Mouse (Mus musculus): ENCODE results near the gene M1ap. TPM values are rescaled to one million over a fixed set of nuclear protein-coding genes. Genes with fewer than 3 reads are reported as not detected.

Gene M1ap
- total and polyA plus RNA-seq, 3 experiments: 0.31 to 0.34 TPM; not detected in 1

- Histone ChIP-seq H3K4me3 (no peak overlapping the region), H3K79me2 (replicated peaks; ENCODE audit: control insufficient read depth, insufficient read depth, low read length) (no peaks in the 10 kb centered on the region), H3K27ac (no peak overlapping the region), H3K27me3 (ENCODE audit: control insufficient read depth, insufficient read depth, low read length) (peaks cover 40% of the 10 kb centered on the region), H3K9ac (ENCODE audit: low read depth, low read length) (no peak overlapping the region), H3K4me1 (ENCODE audit: control insufficient read depth, insufficient read depth, low read length) (no peaks in the 10 kb centered on the region), H3K36me3 (ENCODE audit: control insufficient read depth, insufficient read depth, low read length) (no peaks in the 10 kb centered on the region)
- peak; percentile 45 to 67 for DNase-seq
- TF ChIP-seq CTCF (IDR thresholded peaks at IDR 0.05) (no peak), POLR2A (IDR thresholded peaks at IDR 0.05; ENCODE audit: insufficient read depth, low read depth, low read length) (no peak)
- WGBS: 2% methylated on average over 56 of the region's 58 CpGs
- intact Hi-C loops (cut with DNase I): no loop called here
These were observed 123.9 kb downstream of the M1ap start for GRCm38 (mm10) chr6:83070311-83071219.

- peaks cover 38% of the 10 kb centered on the region for H3K27me3 ChIP-seq (ENCODE audit: control insufficient read depth, insufficient read depth, low read length)
- intact Hi-C loops (cut with DNase I): no loop called here
- WGBS: 4% methylated on average over 24 of the region's 24 CpGs
- no peaks in the 10 kb centered on the region for H3K4me1 ChIP-seq (ENCODE audit: control insufficient read depth, insufficient read depth, low read length)
- H3K27ac ChIP-seq: no peak overlapping the region
- no peaks in the 10 kb centered on the region for H3K36me3 ChIP-seq (ENCODE audit: control insufficient read depth, insufficient read depth, low read length)
- TF ChIP-seq EP300 (IDR thresholded peaks at IDR 0.05; ENCODE audit: insufficient read depth, low read depth, low read length) (no peak), CTCF (IDR thresholded peaks at IDR 0.05) (no peak), POLR2A (IDR thresholded peaks at IDR 0.05; ENCODE audit: insufficient read depth, low read depth, low read length) (no peak)
- DNase-seq: peak in 1 of 2 experiments; percentile 39
- H3K79me2 ChIP-seq (replicated peaks; ENCODE audit: control insufficient read depth, insufficient read depth, low read length): no peaks in the 10 kb centered on the region
- H3K9ac ChIP-seq (ENCODE audit: low read depth, low read length): no peak overlapping the region
- H3K4me3 ChIP-seq: no peak overlapping the region
These were observed 124.5 kb downstream of the M1ap start for GRCm38 (mm10) chr6:83071220-83071619.

DNA sequence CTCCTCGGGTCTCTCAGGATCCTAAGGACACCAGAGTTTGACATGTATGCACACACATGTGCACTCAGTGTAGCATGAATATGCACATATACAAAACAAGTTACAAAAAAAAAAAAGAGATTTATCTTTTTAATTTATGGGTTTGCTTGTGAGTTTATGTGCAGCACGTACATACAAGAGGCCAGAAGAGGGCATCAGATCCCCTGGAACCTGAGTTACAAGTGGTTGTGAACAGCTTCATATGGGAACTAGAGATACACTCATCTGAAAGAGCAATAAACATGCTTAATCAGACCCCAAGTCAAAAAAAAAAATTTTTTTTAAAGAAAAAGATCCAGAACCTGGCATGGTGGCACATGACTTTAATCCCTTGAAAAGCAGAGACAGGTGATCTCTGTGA is 128.3 kb downstream of the M1ap start:
- Histone ChIP-seq H3K4me3 (no peak overlapping the region), H3K36me3 (ENCODE audit: control insufficient read depth, insufficient read depth, low read length) (no peaks in the 10 kb centered on the region), H3K9ac (ENCODE audit: low read depth, low read length) (no peak overlapping the region), H3K27me3 (ENCODE audit: control insufficient read depth, insufficient read depth, low read length) (peaks cover 21% of the 10 kb centered on the region), H3K27ac (no peak overlapping the region), H3K79me2 (replicated peaks; ENCODE audit: control insufficient read depth, insufficient read depth, low read length) (no peaks in the 10 kb centered on the region), H3K4me1 (ENCODE audit: control insufficient read depth, insufficient read depth, low read length) (peaks cover 4% of the 10 kb centered on the region)
- WGBS: 16% methylated on average over 2 of the region's 2 CpGs
- intact Hi-C loops (cut with DNase I): no loop called here
- no peak for DNase-seq
- no peak for TF ChIP-seq POLR2A (IDR thresholded peaks at IDR 0.05; ENCODE audit: insufficient read depth, low read depth, low read length)
- peak; percentile 39 for TF ChIP-seq CTCF (IDR thresholded peaks at IDR 0.05)

- TF ChIP-seq EP300 (IDR thresholded peaks at IDR 0.05; ENCODE audit: insufficient read depth, low read depth, low read length): no peak
- no peak for TF ChIP-seq POLR2A (IDR thresholded peaks at IDR 0.05; ENCODE audit: insufficient read depth, low read depth, low read length)
- no peak for TF ChIP-seq CTCF (IDR thresholded peaks at IDR 0.05)
- H3K4me3 ChIP-seq: peak within 1 kb of the TSS; percentile 98
- H3K27me3 ChIP-seq (ENCODE audit: control insufficient read depth, insufficient read depth, low read length): no peaks in the 10 kb centered on the region; the same call in 1 of the 2 replicates
- H3K36me3 ChIP-seq (ENCODE audit: control insufficient read depth, insufficient read depth, low read length): no peaks in the 10 kb centered on the region
- peaks cover 4% of the 10 kb centered on the region for H3K4me1 ChIP-seq (ENCODE audit: control insufficient read depth, insufficient read depth, low read length)
- no peaks in the 10 kb centered on the region for H3K79me2 ChIP-seq (replicated peaks; ENCODE audit: control insufficient read depth, insufficient read depth, low read length)
- peak within 1 kb of the TSS; percentile 91 for H3K9ac ChIP-seq (ENCODE audit: low read depth, low read length)
- under 1% methylated on average over 54 of the region's 54 CpGs for WGBS
- intact Hi-C loops (cut with DNase I): loop anchor here (1.0 kb wide), 2 partner anchors 23 to 81 kb away; partner anchors contain the start of gene Aup1
- H3K27ac ChIP-seq: peak within 1 kb of the TSS; percentile 99
- DNase-seq: no peak
These were observed 131.1 kb downstream of the M1ap start, which contains the start of gene Pcgf1 for GRCm38 (mm10) chr6:83077630-83078323. Gene Pcgf1, plus strand, starts transcription at chr6:83077869.

- H3K4me1 ChIP-seq (ENCODE audit: control insufficient read depth, insufficient read depth, low read length): peaks cover 4% of the 10 kb centered on the region
- H3K36me3 ChIP-seq (ENCODE audit: control insufficient read depth, insufficient read depth, low read length): no peaks in the 10 kb centered on the region
- H3K79me2 ChIP-seq (replicated peaks; ENCODE audit: control insufficient read depth, insufficient read depth, low read length): no peaks in the 10 kb centered on the region
- H3K27me3 ChIP-seq (ENCODE audit: control insufficient read depth, insufficient read depth, low read length): no peaks in the 10 kb centered on the region; the same call in 1 of the 2 replicates
- peak overlapping the region; percentile 99 for H3K27ac ChIP-seq
- H3K4me3 ChIP-seq: peak overlapping the region; percentile 98
- H3K9ac ChIP-seq (ENCODE audit: low read depth, low read length): peak overlapping the region; percentile 91
- DNase-seq: peak; percentile 99 to 100
- intact Hi-C loops (cut with DNase I): loop anchor here (1.0 kb wide), 1 partner anchor 82 kb away; no protein-coding TSS in a partner anchor
- under 1% methylated on average over 46 of the region's 46 CpGs for WGBS
- TF ChIP-seq CTCF (IDR thresholded peaks at IDR 0.05) (peak; percentile 85), EP300 (IDR thresholded peaks at IDR 0.05; ENCODE audit: insufficient read depth, low read depth, low read length) (peak; percentile 49; the same call in 1 of the 2 replicates), POLR2A (IDR thresholded peaks at IDR 0.05; ENCODE audit: insufficient read depth, low read depth, low read length) (peak; percentile 52)
These were observed 131.7 kb downstream of the M1ap start for GRCm38 (mm10) chr6:83078324-83078858.

Small RNA genes lying within 50 kb of the gene (microRNA-seq; reads per million reads assigned to microRNA genes)
- 0 to 0.56 reads per million in 2 experiments for gene Mir7040

Other genes starting within 250 kb of the M1ap start
- 10 to 100 TPM; 15.5 to 16.7 TPM for gene Pole4, start 241.5 kb upstream of the M1ap start, total RNA-seq (2021)
- gene Pole4, start 241.5 kb upstream of the M1ap start, polyA plus RNA-seq (2012; rRNA removed): 9.2 and 19.5 TPM in 2 replicates
- gene Hk2, start 172.4 kb upstream of the M1ap start, total RNA-seq (2021): 100 to 1,000 TPM; 325 to 363 TPM
- gene Hk2, start 172.4 kb upstream of the M1ap start, polyA plus RNA-seq (2012; rRNA removed): 104 and 173 TPM in 2 replicates
- under 1 TPM; 0.13 to 0.18 TPM for gene Sema4f, start 7.1 kb upstream of the M1ap start, total RNA-seq (2021)
- gene Sema4f, start 7.1 kb upstream of the M1ap start, polyA plus RNA-seq (2012; rRNA removed): 0.37 and 0.53 TPM in 2 replicates
- 1 to 10 TPM; 2.6 TPM for gene Dok1, start 86.6 kb downstream of the M1ap start, total RNA-seq (2021)
- 3.0 and 3.4 TPM in 2 replicates for gene Dok1, start 86.6 kb downstream of the M1ap start, polyA plus RNA-seq (2012; rRNA removed)
- 1 to 10 TPM; 1.9 to 2.1 TPM for gene Loxl3, start 87.3 kb downstream of the M1ap start, total RNA-seq (2021)
- 5.4 and 7.2 TPM in 2 replicates for gene Loxl3, start 87.3 kb downstream of the M1ap start, polyA plus RNA-seq (2012; rRNA removed)
- 10 to 100 TPM; 70.9 to 87.0 TPM for gene Aup1, start 107.6 kb downstream of the M1ap start, total RNA-seq (2021)
- gene Aup1, start 107.6 kb downstream of the M1ap start, polyA plus RNA-seq (2012; rRNA removed): 148 and 178 TPM in 2 replicates
- gene Htra2, start 108.4 kb downstream of the M1ap start, total RNA-seq (2021): 10 to 100 TPM; 26.9 to 30.4 TPM
- gene Htra2, start 108.4 kb downstream of the M1ap start, polyA plus RNA-seq (2012; rRNA removed): 35.4 and 37.6 TPM in 2 replicates
- gene Dqx1, start 110.9 kb downstream of the M1ap start, total RNA-seq (2021): under 1 TPM; 0.65 to 0.80 TPM
- gene Dqx1, start 110.9 kb downstream of the M1ap start, polyA plus RNA-seq (2012; rRNA removed): 1.4 TPM in 2 replicates
- not detected for gene Tlx2, start 123.4 kb downstream of the M1ap start, total RNA-seq (2021)
- gene Tlx2, start 123.4 kb downstream of the M1ap start, polyA plus RNA-seq (2012; rRNA removed): 0.14 TPM in 1 of 2 replicates, not detected in the other
- 1 to 10 TPM; 7.7 to 8.0 TPM for gene Pcgf1, start 131.0 kb downstream of the M1ap start, total RNA-seq (2021)
- 11.5 and 15.5 TPM in 2 replicates for gene Pcgf1, start 131.0 kb downstream of the M1ap start, polyA plus RNA-seq (2012; rRNA removed)
- gene Lbx2, start 139.5 kb downstream of the M1ap start, total RNA-seq (2021): 1 to 10 TPM in 1 of 2 experiments, under 1 TPM in 1; 0.84 to 1.5 TPM
- 1.5 and 2.2 TPM in 2 replicates for gene Lbx2, start 139.5 kb downstream of the M1ap start, polyA plus RNA-seq (2012; rRNA removed)
- 1 to 10 TPM; 2.0 to 2.5 TPM for gene Ccdc142, start 154.7 kb downstream of the M1ap start, total RNA-seq (2021)
- gene Ccdc142, start 154.7 kb downstream of the M1ap start, polyA plus RNA-seq (2012; rRNA removed): 1.7 and 2.4 TPM in 2 replicates
- under 1 TPM; 0.80 to 0.94 TPM for gene Gm42688, start 154.7 kb downstream of the M1ap start, total RNA-seq (2021)
- gene Gm42688, start 154.7 kb downstream of the M1ap start, polyA plus RNA-seq (2012; rRNA removed): 1.6 TPM in 2 replicates
- 100 to 1,000 TPM; 113 to 131 TPM for gene Mrpl53, start 162.1 kb downstream of the M1ap start, total RNA-seq (2021)
- gene Mrpl53, start 162.1 kb downstream of the M1ap start, polyA plus RNA-seq (2012; rRNA removed): 91.3 and 129 TPM in 2 replicates
- 1 to 10 TPM; 7.2 to 9.9 TPM for gene Mogs, start 168.6 kb downstream of the M1ap start, total RNA-seq (2021)
- gene Mogs, start 168.6 kb downstream of the M1ap start, polyA plus RNA-seq (2012; rRNA removed): 13.9 and 15.8 TPM in 2 replicates
- 10 to 100 TPM; 70.4 to 74.6 TPM for gene Wbp1, start 174.7 kb downstream of the M1ap start, total RNA-seq (2021)
- 152 TPM in 2 replicates for gene Wbp1, start 174.7 kb downstream of the M1ap start, polyA plus RNA-seq (2012; rRNA removed)
- 10 to 100 TPM; 13.1 to 15.1 TPM for gene Ino80b, start 178.5 kb downstream of the M1ap start, total RNA-seq (2021)
- gene Ino80b, start 178.5 kb downstream of the M1ap start, polyA plus RNA-seq (2012; rRNA removed): 5.5 and 9.5 TPM in 2 replicates
- gene Rtkn, start 188.6 kb downstream of the M1ap start, total RNA-seq (2021): 1 to 10 TPM; 5.2 to 6.7 TPM
- 18.6 and 27.7 TPM in 2 replicates for gene Rtkn, start 188.6 kb downstream of the M1ap start, polyA plus RNA-seq (2012; rRNA removed)
- 1 to 10 TPM in 1 of 2 experiments, under 1 TPM in 1; 0.89 to 1.3 TPM for gene Wdr54, start 209.5 kb downstream of the M1ap start, total RNA-seq (2021)
- 2.1 and 2.7 TPM in 2 replicates for gene Wdr54, start 209.5 kb downstream of the M1ap start, polyA plus RNA-seq (2012; rRNA removed)
- under 1 TPM; 0.10 to 0.25 TPM for gene 1700003E16Rik, start 209.5 kb downstream of the M1ap start, total RNA-seq (2021)
- 0.53 and 0.57 TPM in 2 replicates for gene 1700003E16Rik, start 209.5 kb downstream of the M1ap start, polyA plus RNA-seq (2012; rRNA removed)
- 100 to 1,000 TPM; 125 to 141 TPM for gene Dctn1, start 219.0 kb downstream of the M1ap start, total RNA-seq (2021)
- gene Dctn1, start 219.0 kb downstream of the M1ap start, polyA plus RNA-seq (2012; rRNA removed): 84.2 and 89.1 TPM in 2 replicates